Mouse (Mus musculus) cerebellum, adult 8-10 months (tissue): ENCODE data around the gene Leo1.

Experiments used
- DNase-seq: peaks from one replicate; pipeline ENCODE4 v3.0.0; 2022

Leo1 gene

DNA sequence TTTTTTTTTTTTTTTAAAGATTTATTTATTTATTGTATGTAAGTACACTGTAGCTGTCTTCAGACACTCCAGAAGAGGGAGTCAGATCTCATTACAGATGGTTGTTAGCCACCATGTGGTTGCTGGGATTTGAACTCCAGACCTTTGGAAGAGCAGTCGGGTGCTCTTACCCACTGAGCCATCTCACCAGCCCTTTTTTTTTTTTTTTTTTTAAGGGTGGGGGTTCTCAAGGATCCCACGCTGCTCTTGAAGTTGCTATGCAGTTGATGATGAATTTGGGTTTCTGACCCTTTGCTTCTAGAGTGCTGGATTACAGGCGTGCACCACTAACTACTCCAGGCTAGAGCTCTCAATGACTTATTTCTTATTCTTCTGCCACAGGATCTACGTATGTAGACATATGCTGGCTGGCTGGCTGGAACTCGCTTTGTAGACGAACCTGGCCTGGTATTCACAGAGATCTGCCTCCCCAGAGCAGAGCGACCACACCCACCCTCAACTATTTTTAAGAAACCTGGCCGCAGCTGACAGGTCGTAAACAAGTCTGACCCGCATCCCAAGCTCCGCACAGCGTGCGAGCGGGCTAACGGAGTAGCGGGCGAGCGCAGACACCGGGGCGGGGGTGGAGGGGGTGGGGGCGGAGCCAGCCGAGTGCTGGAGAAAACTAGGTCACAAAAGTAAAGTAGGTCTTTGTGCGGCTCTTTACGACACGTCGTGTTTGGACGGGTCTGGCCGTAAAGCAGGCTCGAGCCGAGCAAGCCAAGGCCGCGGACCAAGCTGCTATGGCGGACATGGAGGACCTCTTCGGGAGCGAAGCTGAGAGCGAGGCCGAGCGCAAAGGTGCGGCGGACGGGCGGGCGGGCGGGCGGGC, at the start of gene Leo1:
Leo1 (plus strand) TSS at position 729 of the 871 bp plus-strand sequence.
- peak; percentile 86 for DNase-seq

DNA sequence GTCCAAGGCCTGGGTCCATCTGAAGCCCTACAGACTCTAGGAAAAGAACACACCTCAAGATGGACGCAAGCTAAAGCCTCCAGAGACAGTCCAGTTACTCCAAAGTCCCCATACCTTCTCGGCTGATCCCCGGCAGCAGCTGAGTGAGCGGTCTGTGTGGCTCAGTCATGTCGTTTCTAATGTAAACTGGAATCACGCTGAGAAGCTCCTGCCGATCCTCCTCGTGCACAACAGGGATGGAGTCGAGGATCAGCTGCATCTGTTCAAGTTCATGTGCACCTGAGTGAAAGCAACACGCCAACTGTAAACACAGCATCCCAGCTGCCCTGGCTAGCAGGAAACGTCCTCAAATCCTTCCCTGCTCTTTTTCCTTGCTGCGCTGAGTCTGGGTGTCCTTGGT, 48.1 kb upstream of the Leo1 start:
- DNase-seq: no peak

DNA sequence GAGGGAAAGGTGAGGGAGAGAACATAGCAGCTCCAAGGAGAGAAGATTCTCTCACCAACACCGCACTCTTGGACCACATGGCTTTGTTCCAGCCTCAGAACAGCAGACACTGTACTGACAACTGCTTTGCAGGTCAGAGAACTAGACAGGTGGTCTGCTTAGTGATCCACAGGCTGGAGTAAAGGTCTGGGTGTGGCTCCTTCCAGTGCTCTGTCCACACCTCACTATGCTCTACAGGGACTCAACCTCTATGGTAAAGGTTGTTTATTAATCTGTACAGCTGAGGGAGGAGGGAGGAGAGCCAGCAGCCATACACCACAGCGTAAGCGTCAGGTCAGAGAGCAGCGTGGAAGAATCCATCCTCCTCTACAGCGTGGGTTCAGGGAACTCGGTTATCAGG, 45.4 kb upstream of the Leo1 start:
- DNase-seq: no peak

DNA sequence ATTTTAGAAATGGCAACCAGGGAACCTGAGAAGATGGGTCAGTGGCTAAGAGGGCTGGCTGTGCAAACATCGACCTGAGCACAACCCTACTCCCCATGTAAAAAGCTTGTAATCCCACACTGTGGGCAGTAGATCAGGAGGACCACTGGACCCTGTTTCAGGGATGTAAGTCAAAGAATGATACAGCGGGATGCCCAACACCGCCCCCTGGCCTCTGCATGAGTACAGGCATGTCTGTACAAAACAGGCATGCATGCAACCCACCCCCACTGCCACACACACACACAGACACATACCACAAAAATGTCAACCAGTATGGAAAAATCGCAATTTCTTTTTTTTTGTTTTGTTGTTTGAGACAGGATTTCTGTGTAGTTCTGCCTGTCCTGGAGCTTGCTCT, 42.3 kb upstream of the Leo1 start:
- DNase-seq: no peak

DNA sequence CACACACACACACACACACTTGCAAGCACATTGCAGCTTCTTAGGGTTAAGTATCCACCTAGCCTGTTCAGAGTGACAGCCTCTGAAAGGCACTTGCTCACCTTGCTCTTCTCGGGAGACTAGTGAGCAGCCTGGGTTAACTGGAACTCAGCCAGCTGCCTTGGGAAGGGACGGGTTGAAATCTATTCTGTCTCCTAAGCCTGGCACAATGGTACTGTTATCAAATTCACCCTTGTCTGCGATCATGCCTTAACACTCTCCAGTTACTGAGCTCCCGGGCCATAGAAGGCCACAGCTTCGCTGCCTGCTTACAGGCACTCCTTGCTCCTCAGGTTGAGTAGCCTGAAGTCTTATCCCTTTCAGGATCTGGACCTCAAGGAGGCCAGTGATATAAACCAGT, 40.7 kb upstream of the Leo1 start:
- no peak for DNase-seq

DNA sequence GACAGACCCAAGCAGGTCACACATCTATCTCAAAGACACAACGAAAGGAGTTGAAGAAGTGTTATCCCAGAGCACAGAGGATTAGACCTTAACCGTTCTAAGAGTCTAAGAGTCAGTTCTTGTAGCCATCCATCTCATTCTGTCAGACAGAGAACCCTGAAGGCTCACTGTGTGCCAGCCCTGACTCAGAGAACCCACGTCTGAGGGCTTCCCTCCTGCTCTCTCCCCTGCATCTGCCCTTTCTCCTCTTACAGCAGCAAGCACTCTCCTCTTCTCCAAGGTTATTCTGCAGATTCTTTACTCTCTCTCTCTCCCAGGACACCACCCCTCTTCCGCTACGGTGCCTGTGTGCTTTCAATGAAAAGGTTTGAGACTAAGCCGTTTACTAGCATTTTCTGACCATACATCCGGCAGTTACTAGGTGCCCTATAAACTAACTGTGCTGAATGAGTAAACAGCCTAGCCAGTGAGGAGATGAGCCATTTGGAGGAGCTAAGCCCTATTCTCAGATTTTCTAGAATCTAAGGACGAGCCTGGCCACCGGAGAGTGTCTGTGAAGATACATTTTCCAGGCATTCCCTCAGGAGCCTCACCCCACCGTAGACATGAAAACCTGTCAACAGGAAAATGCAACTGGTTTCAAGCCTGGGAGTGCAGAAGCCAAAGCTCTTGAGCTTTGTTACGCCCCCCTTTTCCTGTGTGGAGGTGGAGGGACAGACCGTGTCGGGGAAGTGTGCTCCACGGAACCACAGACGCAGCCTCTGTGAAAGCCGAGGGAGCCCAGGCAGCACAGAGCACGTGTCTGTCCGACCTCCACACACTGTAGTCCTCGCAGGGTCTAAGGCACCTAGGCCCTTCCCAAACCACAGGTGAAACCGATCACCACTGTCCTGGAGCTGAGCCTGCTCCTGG, 39.5 kb upstream of the Leo1 start:
- no peak for DNase-seq

DNA sequence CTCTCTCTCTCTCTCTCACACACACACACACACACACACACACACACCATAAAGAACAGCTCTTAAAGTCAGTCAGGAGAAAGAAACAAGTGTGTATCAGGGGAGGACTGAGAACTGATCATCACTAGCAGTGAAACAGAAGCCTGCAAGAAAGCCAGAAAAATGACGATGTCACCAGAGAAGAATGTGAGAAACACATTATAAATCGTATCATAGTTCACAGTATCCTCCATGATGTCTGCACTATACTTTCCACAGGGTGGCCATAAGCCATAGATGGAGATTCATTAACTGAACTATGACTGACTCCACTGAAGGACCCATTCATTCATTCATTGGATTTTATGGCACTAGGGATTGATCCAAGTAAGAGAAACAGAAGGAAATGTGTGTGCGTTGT, 37.8 kb upstream of the Leo1 start:
- no peak for DNase-seq

DNA sequence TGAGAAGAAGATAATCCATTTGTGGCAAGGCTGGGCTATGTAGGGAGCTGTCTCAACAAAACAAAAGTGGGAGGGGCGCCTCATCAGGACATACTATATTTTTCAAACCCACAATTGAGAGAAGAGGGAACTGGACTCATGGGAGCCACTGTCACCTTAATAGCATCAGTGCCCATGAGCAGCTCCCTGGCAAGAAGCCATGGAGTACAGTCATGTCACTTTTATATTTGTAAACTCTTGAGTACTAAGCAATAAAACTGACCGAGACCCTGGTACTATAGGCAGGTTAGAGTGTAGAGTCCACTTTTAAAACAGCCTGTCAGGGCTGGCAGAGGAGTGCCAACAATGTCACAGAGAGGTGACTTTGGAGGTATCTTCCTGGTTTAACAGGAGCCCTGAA, 35.2 kb upstream of the Leo1 start:
- no peak for DNase-seq

DNA sequence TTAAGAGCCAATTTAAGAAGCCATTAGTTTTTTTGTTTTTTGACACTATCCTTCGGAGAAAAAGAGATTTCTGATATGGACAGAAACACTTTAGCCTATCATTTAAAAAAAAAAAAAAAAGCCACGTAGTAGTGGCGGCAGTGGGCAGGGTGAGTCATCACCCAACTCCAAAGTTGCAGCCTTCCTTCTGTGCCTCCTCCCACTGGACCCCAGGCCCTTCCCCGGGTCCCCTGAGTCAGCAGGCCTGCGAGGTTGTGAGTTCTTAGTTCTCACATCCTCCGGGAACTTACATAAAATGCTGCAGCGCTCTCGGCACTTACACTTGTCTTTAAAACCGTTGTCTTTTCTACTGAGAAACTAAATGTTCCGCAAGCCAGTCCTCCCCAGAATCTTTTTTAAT, 33.5 kb upstream of the Leo1 start:
- DNase-seq: no peak

DNA sequence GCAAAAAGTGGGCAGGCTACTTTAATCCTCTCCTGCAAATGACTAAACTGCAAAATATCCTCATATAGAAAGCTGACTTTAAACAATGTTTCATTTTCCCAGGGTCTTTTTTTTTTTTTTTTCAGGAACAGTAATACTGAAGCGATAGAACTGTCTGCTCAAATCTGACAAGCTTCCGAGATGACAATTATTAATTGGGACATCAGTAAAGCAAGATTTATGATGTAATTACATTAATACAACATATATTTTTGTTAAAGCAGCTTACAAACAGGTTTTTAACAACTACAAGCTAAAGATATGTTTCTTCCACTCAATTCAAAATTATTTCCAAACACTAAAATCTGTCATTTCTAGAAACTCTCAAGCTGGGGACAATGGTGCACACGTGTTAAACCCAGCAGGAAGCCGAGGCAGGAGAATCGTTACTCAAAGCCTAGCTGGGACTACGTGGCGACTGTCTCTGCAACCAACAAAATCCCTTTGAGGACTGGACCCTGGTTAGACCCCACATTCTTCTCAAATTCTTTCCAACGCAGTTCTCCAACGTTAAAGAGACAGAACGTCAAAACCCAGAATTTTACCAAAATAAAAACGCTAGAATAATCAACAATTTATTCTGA, 33.0 kb upstream of the Leo1 start:
- DNase-seq: no peak

DNA sequence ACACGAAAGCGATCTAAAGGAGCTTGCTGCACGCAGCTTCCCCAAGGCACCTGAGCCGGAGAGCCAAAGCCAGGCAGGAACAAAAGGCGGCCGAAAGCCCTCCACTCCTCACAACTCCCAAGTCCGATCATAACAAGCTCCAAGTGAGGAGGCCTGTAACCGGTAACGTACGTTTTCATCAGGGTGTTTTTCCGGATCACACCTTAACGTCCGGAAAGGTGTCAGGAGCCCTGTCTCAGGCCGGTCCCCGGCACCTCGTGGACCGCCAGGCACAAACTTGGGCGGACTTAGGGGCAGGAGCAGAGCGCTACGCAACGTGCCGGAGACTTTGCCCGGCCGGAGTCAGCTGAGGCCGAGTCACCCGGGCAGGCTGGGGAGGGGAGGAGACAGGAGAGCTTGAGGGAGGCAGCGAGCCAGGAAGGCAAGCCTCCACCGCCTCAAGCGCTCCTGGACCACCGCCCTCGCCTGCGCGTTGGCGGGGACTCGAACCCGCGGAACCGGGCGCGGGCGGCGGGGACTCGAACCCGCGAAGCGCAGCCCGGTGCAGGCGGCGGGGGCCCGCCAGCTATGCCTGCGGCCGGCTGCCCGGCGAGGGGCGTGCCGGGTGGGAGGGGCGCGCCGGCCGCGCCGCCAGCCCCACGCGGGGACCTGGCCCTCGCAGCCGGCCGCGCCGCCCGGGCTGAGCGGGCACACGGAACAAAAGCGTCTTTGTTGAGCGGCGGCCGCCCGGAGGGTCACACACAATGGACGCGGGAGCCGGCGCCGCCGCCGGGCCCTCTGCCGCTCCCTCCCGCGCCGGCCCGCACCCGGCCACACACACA, 32.1 kb upstream of the Leo1 start:
- peak; percentile 73 for DNase-seq

DNA sequence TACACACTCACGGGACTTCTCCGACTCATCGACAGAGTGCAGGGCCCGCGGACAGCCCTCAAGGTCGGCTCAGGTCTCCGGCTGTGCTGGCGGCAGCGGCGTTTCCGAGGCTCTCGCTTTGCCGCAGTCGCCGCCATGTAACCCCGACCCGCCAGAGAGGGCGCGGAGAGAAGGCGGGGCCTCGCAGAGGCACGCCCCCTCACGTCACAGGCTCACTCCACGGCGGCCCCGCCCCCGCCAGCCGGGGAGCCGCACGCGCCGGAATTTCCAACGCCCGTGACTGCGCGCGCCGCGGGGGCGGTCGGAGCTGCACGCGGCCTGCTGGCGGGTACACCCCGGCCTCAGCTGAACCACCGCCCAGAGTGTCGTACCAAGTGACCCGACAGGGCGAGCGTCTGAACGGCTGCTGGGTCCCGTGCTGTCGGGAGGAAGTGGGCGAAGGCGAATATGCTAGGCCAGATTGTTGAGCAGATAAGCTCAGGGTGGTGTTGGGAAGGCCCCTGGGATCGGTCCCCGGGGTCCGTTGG, 31.4 kb upstream of the Leo1 start, which contains the start of gene Mapk6:
Mapk6 (minus strand) TSS at position 154 of the 527 bp plus-strand sequence.
- DNase-seq: peak; percentile 99

DNA sequence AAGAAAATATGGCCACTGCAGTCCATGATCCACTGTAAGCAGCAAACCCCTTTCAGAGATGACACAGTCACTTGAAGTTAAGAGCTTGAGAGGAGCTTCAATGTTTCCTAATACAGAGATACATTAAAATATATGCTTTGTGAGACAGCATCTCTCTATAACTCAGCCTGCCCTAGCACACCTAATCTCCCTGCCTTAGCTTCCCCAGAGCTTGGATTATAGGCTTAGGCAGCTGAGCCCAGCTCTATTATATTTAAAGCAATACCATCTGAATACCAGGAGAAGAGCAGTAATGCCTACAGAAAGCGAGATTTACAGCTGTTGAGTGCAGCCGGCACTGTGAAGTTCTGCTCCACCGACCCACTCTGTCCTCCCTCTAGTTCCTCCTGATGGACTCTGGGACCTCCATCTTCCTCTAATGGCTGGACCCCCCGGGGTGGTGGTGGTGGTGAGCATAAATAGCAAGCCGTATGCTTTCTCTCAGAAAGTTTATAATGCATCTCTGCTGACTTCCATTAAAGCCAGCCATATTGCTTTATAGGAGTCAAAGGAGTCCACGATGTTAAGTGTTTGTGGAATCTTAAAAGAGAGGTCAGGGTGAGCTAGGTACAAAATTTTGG, 30.3 kb upstream of the Leo1 start:
- no peak for DNase-seq

DNA sequence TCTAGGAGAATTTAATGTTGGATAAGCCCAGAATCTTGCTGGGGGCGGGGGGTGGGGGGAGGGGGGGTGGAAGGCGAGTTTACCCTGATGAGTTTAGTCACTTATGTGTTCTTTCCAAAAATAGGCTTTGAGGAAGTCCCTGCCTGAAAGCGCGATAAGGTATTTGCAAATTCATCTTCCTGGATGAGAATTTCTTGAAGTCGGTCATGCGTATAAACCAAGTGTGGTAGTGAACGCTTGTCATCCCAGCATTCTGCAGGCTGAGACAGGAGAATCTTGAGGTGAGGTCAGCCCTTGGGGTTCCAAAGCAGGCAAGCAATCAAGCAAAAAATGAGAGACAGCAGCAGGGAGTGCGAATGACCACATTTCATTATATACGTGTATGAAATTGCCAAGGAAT, 29.7 kb upstream of the Leo1 start:
- DNase-seq: no peak

DNA sequence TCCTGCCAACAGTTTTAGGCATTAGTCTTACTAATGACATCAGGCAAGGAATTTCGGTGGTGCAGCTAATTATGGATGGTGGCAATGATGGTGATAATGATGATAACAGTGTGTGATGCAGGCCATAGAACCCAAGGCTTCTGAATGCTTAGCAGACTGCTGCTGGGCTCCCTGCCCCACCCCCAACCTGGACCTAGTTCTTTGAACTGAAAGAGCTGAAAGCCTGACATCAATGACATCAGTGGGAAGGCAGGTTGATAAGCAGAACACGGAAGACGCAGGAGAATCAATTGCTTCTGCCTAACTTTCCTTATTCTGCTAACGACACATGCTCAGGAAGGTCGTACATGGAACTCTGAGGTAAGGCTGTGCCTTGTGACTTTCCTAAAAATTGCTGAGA, 28.1 kb upstream of the Leo1 start:
- DNase-seq: no peak

DNA sequence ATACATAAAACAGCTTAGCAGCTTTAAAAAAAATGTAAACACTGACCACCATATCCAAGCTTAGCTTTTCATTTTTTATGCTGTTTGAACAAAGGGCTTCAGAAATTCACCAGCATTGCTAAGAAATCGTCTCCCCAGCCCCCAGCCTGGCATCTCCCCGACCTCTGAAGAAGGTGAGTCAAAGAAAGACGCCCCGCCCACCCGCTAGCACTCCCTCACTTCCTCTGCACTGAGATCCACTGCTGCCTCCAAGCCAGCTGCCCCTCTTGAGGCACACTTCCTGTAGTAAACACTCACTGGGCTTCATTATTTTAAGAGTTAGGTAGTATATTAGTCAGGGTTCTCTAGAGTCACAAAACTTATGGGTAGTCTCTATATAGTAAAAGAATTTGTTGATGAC, 27.1 kb upstream of the Leo1 start:
- no peak for DNase-seq

DNA sequence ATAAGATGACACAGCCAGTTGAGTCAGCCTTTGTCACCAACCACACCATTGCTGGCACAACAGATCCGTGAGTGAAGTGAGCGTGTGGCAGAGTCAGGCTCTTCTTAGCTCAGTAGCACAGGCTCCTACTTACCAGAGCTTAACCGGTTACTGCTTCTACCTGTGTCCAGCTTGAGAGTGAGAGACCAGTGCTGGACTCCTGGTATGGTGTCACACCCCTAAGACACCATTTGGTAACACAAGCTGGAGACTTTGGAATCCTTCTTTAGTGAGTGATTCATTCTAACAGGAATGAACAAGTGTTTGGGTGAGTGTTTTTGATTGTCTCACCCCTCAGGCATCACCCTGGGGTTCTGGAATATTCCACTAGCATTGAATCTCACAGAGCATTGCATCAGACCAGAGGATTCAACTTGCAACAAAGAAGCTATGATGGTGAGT, 19.1 kb upstream of the Leo1 start:
- DNase-seq: no peak

DNA sequence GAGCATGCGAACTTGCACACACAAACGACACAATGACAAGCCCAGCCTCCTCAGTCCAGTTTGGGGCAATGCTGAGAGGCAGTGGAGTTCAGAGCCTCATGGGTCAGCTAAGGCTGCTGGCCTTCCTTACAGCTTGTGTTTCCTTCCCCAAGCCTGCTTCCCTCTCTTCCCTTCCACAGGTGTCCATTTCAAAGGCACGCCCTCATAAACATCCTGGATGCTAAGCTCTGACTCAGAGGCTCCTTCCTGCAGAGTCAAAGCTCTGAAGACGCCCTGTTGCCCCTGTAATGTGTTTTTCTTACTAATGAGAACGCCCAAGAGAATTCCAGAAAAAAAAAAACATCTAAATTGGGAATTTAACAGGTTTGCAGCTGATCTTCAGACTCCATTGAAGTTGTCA, 17.6 kb upstream of the Leo1 start:
- DNase-seq: no peak

DNA sequence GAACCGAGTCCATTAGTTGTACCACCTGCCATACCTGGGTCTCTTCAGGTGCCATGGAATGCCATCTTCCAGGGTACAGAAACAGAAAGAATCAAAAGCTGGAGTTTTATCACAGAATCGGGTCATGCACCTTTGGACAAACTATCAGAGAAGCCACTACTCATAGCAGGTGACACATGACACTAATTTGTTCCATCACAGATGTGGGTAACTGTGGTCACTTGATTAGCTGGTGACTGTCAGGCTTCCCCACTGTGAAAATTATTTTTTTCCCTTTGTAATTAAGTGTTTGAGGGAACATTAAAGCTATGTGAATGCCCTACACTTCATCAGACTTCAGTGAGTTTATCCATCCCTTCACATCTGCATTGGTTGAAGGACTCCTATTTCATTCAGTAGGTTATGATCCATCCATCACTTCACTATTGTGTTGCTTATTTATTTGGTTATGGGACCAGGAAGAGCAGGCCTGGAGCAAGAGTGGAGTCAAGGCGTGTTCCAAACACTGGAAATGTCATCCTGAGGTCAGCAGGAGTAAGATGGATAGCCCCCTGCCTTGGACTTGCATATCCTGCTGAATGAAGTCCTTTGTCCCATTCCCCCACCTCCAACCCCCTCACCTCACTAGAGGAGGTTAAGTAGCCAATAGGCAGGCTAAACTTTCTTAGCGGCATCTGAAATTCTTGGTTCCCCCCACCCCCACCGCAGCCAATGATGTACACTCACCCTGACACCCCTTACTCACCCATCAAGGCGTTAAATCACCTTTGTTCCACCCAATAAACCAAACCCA, 16.8 kb upstream of the Leo1 start:
- DNase-seq: no peak

DNA sequence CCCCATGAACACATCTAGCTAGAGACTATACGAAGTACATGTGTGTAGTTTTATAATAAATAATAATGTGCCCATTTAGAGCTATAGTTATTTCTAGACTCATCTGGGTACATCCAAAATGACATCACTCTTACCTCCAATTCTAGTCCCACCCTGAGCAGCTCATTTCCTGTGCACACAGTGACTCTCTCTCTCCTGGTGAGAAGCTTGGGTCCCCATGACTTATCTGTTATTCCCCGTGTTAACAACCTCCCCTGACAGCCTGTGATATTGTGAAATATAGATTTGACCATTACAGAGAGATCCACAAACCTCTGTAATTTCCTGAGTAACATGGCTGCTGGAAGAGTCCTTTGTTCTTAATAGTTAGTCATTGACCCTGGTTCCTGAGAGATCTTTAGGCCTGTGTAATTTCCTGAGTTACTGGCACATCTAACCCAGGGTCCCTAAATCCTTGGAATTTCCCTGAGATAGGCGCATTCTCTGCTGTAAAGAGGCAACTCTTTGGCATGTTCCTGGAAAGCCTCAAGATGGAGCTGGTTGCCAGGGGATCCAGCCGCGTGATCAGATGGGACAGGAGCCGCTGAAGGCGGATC, 15.4 kb upstream of the Leo1 start:
- DNase-seq: no peak
